Mouse (Mus musculus): ENCODE data around the gene Gm21149.
"Not testable (repeated sequence)": the region's sequence is repeated elsewhere in the genome, so short reads cannot be mapped to it uniquely, and the experiment has no call there.

Gene Gm21149

DNA sequence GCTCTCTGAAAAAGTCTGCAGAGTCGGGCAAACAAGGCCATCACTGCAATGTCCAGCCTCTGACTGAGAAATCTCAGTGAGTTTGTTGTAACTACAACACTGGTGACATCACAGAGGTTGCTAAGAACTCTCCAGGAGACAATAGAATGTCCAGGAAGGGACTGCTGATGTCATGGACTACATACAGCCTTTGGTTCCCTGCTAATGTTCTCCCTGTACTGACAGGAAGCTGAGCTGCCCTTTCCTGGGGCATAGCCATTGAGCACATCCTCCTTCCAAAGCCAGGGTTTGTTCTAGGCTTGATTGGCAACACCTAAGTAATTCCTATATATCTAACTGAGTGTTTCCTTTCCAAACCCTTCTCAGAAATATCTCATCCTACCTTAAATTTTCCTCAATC is at the start of gene Gm21149:
TSS of gene Gm21149 (minus strand) at position 101 of the 400 bp plus-strand sequence.
- DNase-seq (ENCODE audit: low read depth) = not testable (repeated sequence)

DNA sequence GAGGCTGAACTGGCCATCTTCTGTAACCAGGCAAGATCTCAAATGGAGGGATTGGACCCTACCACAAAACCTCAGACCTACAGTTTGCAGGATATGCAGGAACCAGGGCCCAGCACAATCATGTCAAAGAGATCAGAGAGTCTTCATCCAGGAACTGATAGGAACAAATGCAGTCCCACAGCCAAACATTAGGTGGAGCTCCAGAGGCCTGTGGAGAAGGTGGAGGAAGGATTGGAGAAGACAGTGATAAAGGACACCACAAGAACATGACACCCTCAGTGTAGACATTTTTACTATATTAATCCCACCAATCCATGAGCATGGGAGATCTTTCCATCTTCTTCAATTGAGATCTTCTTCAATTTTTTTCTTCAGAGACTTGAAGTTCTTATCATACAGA is 46.1 kb upstream of the Gm21149 start:
- DNase-seq (ENCODE audit: low read depth) = not testable (repeated sequence)

DNA sequence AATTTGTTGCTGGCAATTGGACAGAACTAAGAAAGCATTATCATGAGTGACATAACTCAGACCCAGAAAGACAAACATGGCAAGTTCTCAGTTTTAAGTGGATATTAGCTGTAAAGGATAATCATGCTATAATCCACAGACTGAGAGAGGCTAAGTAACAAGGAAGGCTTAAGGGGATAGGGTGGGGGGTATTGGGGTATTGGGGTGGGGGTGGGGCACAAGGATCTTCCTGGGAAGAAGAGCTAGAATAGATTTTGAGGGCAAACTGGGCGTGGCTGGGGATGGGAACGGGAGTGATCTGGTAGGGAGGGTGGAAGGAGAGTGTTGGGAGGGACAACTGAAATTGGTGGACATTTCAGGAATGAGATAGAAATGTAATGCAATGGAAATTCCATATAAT is 45.7 kb upstream of the Gm21149 start:
- not testable (repeated sequence) for DNase-seq (ENCODE audit: low read depth)

DNA sequence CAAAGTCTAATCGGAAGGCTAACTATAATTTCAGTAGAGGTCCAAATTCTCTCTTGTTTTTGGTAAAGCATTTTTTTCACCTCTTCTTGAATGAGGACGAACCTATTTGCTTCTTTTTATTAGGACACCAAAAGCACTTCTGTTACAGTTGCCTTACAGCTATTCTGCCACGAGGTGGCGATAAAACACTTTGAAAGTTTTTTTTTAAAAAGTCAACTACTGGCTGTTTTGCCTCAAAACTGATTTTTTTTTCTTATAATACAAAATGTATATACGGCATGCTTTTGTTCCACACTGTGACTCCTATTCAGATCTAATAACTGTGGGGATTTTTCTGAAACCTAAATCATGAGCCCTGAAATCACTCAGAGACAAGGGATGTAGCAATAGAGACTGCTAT is 44.1 kb upstream of the Gm21149 start:
- DNase-seq (ENCODE audit: low read depth) = not testable (repeated sequence)

DNA sequence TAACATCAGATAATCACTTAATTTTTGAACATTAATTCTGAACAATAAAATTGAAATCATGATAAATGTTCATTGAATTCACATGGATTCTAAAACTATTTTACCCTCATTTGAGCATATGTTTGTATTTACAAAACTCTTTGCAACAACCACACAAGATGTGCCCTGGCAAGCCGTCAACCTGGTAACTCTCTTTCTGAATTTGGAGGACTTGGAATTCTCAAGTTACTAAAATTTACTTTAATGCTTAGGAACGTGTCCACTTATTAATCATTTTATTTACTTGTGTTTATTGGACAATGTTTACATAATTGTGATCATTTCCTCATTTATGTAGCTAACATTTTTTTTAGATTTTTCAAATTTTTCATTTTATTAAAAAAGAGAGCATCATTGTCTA is 40.8 kb upstream of the Gm21149 start:
- not testable (repeated sequence) for DNase-seq (ENCODE audit: low read depth)

DNA sequence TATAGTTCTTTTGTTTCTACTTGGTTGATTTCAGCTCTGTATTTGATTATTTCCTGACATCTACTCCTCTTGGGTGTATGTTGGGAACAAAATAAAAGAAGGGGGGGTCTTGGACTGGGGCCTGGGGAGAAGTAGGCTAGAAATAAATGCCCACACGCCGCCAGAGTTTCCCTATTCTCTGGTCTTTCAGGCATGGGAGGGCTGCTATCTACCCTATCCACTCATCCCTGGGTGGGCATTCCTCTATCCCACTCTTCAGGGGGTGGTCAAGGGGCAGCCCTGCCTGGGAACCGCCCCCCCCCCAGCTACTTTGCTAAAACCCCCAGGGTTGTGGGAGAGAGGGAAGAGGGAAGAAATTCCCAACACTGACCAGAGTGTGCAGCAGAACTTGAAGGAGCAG is 35.9 kb upstream of the Gm21149 start:
- not testable (repeated sequence) for DNase-seq (ENCODE audit: low read depth)

DNA sequence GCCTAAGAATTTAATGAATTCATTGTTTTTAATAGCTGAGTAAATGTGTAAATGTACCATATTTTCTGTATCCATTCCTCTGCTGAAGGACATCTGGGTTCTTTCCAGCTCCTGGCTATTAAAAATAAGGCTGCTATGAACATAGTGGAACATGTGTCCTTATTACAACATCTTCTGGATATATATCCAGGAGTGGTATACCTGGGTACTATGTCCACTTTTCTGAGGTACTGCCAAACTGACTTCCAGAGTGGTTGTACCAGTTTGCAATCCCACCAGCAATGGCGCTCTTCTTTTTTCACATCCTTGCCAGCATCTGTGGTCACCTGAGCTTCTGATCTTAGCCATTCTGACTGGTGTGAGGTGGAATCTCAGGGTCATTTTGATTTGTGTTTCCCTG is 33.6 kb upstream of the Gm21149 start:
- not testable (repeated sequence) for DNase-seq (ENCODE audit: low read depth)

DNA sequence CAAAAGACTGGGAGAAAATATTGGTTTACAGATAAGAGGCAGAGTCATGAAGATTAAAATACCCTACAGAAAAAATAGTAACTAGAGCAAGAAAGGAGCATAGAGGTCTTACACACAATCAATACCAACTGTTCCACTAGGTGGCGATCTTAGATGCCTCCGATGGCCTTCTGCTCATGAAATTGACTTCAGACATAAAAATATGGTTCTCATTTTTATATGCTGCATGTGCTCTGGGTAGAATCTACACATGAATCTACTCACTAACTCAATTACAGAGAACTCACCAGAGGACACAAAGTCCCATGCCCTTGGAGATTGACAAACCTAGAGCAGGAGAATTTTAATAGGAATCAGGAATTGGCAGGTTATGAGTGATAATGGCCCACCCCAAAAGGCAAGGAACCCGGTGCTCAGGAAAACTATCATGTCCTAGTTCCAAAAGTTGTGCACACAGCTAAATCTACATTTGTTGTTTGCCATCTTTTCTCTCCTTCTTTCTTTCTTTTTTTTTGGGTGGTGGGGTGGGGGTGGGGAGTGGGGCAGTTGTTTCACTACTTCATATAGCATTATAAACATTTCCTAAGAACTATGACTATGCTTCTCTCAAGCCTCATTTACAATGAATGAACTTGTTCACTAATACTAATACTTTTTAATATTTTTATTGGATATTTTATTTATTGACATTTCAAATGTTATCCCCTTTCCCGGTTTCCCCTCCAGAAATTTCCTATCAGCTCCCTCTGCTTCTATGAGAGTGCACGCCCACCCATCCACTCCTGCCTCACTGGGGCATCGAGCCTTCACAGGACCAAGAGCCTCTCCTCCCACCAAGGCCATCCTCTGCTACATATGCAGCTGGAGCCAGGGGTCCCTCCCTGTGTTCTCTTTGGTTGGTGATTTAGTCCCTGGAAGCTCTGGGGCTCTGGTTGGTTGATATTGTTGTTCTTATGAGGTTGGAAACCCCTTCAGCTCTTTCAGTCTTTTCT is 32.4 kb upstream of the Gm21149 start:
- DNase-seq (ENCODE audit: low read depth) = not testable (repeated sequence)

DNA sequence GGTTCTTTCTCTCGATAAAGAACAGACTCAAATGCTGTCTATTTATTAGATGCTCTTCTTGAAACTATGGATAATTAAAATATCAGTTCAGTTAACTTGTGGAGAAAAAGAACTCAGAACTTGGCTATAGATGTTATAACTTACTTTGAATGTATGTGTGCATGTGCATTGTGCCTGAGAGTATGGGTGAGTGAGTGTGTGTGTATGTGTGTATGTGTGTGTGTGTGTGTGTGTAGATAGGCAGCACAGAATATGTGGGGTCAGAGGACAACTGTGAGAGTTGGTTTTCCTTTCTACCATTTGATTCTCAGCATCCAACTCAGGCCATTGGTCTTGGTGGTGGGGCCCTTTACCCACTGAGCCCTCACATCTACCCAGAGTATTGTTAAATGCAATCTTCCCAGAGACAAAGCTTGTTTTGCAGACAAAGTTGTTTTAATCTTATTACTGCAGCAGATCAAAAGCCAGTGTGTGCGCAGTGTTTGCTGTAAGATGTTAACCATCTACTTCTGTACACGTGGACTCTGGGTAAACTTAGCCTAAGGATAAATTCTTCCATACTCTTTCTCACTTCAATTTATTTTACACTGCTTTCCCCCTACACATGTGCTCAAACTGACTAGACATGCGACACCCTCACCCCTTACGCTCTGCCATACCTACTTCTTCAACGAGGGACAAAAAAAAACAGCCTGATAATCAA is 31.6 kb upstream of the Gm21149 start:
- DNase-seq (ENCODE audit: low read depth) = not testable (repeated sequence)

DNA sequence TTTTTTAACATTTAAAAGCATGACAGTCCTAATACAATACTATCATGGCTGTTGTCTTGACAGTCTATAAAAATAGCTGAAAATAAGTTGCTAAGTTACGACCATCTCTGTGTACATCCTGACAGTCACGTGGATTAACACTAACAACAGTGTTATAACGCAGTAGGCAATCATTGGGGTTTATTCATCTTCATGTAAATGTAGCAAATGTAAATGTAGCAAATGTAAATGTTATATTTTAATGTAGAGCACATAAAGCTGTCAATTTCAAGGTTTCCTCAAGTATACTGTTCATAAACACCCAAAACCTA is 30.9 kb upstream of the Gm21149 start:
- no peak for DNase-seq (ENCODE audit: low read depth)

DNA sequence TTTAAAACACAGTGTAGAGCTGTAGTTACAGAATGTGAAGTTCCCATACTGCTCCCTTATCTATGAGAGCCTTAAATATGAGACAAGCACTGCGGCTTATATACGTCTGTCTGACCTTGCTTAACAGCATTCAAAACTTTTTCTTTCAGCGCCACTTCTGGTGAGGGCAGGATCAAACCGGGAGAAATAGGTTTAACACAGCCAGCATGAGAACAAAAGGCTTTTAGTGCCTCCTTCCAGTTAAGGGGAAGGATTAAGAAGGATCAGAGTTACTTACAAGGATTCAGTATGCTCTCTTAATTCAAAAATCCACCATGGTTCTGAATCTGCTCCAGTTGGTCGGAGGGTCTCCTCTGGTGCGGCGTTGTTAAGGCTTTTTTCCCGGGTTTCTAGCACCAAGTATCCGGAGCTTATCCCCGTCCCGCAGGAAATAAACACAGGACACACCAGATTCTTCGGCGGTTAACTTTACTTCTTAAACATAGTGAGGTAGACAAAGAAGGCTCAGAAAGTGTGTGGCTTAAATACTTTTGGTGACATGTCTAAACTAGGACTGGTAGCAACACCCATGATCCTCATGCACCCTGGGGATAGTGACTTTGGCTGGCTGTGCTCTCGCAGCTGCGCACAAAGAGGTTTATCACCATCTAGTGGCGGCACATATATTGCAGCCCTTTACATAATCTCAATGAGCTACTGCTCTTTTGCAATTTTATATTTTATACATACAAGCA is 30.4 kb upstream of the Gm21149 start:
- DNase-seq (ENCODE audit: low read depth) = no peak

DNA sequence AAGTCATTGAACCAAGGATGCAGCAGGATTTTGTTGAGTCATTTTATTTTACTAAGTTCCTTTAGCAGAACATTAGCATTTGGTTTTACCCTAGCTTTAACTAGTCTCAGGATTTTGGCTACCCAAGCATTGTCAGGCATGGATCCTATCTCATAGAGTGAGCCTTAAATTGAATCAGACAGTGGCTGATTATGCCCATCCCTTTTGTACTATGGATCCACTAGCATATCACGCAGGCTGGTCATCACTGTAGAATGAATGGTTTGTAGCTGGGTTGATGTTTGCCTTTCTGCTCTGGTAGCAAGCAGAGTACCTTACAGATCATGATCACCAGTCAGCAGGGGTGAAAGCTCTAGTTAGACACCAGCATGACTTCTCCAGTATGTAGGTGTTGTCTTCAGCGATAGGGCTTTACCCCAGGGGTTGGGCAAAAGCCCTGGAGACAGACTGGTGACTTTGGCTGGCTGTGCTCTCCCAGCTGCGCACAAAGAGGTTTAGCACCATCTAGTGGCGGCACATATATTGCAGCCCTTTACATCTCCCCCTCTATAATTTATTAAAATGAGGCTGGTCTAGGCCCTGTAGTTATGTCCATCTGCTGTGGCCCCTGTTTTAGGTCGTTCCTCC is 22.6 kb upstream of the Gm21149 start:
- DNase-seq (ENCODE audit: low read depth) = not testable (repeated sequence)

DNA sequence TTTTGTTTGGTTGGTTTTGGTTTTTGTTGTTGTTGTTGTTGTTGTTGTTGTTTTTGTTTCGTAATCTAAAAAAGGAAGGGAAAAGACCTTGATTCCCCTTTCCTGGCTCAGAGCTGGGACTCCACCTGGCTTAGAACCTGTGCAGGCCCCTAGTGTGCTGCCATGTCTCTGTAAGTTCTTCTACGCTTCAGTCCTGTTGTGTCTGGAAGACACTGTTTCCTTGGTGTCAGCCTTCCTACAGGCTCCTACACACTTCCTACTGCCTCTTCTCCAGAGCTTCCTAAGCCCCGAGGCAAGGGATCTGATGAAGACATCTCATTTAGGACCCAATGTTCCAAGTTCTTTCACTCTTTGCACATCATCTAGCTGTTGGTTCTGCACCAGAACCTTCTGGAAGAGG is 22.0 kb upstream of the Gm21149 start:
- not testable (repeated sequence) for DNase-seq (ENCODE audit: low read depth)

DNA sequence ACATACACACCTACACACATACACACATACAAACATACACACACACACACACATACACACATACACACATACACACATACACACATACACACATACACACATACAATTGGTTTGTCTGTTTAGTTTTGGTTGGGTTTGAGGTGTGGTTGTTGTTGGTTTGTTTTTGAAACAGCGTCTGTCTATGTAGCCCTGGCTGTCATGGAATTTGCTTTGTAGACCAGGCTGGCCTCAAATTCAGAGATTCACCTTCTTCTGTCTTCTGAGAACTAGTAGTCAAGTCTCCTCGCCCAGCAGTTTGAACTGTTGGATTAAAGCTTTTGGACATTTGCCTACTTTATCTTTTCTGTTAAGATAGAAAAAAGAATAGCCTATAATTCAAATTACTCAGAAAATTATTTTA is 14.6 kb upstream of the Gm21149 start:
- not testable (repeated sequence) for DNase-seq (ENCODE audit: low read depth)

DNA sequence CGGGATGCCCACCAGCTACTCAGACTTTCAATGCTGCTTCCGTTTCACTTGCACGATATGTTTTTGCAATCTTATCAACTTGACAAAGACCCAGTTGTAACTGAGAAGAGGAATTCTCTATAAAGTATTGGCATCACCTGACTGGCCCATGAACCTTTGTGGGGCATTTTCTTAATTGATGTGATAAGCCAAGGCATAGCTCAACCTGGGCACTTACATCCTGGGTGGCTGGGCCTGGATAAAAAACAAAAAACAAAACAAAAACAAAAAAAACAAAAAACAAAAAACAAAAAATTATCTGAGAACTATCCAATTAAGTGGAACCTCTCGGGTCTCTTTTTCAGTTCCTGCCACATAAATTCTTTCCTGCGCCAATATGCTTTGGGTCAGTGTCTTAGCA is 12.4 kb upstream of the Gm21149 start:
- DNase-seq (ENCODE audit: low read depth) = no peak

DNA sequence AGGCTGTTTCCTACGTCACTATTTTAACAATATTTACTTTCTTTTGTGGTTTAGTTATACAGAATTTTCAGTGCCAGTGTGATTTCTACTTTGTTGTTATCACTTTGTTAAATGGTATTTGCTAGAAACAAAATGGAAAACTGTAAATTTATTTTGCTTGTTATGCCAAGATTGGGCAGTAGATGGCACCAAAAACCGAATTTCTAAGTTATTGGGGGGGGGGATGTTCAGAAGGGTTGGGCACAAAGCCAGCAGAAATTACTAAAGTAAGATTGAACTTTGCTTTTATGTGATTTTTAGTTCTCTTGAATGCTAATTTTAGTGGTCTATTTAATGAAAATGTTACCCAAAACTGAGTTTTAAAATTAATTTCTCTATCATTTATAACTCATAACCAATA is 8.3 kb upstream of the Gm21149 start:
- DNase-seq (ENCODE audit: low read depth) = not testable (repeated sequence)

DNA sequence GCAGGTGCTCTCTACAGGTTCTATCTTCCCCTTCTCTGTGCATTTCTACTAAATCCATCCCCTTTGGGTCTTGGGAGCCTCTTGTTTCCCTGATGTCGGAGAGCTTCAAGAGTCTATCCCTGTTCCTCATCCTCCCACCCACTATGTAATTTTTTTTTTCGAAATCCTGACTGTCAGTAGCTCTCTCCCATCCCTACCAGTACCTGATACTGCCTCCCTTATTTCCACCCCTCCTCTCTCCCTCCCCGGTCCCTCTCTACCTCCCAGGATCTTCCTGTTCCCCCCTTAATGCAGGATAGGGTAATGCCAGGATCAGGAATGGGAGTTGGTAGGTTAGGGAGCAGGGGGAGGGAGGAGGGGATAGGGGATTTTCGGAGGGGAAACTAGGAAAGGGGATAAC is 7.3 kb upstream of the Gm21149 start:
- not testable (repeated sequence) for DNase-seq (ENCODE audit: low read depth)

DNA sequence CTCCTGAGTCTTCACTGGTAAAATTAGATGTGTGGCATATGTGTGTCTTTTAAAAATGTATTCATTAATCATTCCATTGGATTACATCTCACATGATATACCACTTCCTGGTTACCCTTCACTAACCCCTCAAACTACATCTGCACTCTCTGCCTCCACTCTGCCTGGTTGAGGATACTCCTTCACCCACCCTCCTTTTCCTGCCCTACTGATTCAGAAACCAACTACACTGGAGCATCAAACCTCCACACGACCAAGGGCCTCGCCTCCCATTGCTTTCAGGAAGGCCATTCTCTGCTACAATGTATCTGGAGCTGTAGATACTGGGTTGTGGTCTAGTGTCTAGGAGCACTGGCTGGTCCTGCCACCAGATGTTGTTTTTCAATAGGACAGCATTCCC is 6.5 kb upstream of the Gm21149 start:
- DNase-seq (ENCODE audit: low read depth) = not testable (repeated sequence)

DNA sequence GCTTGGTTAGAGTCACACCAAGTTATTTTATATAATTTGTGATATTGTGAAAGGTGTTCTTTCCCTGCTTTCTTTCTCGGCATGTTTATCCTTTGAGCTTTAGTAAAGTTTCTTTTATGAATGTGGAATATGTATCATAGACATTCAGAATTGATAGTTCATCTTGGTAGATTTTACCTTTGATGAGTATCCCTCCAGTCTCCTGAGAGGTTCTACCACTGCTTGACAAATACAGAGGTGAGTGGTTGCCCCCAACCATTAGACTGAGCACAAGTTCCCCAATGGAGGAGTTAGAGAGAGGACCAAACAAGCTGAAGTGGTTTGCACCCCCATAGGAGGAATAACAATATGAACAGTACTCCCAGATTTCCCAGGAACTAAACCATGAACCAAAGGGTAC is 6.2 kb downstream of the Gm21149 start:
- not testable (repeated sequence) for DNase-seq (ENCODE audit: low read depth)

DNA sequence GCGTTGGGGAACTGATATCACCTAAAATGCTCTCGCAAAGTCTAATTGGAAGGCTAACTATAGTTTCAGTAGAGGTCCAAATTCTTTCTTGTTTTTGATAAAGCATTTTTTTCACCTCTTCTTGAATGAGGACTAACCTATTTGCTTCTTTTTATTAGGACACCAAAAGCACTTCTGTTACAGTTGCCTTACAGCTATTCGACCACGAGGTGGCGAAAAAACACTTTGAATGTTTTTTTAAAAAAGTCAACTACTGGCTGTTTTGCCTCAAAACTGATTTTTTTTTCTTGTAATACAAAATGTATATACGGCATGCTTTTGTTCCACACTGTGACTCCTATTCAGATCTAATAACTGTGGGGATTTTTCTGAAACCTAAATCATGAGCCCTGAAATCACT is 8.6 kb downstream of the Gm21149 start:
- DNase-seq (ENCODE audit: low read depth) = not testable (repeated sequence)

DNA sequence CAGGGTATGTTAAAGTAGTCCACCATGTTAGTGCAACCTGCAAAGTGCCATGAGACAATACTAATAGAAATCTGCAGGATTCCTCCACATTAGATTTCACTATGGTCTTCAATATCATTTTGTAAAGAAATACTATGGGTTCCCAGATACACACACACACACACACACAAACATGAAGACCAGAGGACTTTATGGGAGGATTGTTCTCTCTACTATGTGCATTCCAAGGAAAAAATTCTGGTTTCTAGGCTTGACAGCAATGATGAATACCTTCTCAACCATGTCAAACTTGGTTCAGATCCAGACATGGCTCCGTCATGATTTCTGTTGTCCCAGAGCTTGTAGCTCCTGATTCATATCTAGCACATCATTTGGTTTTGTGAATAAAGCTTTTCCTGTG is 10.1 kb downstream of the Gm21149 start:
- DNase-seq (ENCODE audit: low read depth) = not testable (repeated sequence)

DNA sequence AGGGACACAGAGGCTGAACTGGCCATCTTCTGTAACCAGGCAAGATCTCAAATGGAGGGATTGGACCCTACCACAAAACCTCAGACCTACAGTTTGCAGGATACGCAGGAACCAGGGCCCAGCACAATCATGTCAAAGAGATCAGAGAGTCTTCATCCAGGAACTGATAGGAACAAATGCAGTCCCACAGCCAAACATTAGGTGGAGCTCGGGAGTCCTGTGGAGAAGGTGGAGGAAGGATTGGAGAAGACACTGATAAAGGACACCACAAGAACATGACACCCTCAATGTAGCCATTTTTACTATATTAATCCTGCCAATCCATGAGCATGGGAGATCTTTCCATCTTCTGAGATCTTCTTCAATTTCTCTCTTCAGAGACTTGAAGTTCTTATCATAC is 12.8 kb downstream of the Gm21149 start:
- DNase-seq (ENCODE audit: low read depth) = not testable (repeated sequence)

Data from fibroblast of lung, adult 2 months (primary cell).